Mouse (Mus musculus): ENCODE results near the gene Fads2.

The Fads2 gene

DNA sequence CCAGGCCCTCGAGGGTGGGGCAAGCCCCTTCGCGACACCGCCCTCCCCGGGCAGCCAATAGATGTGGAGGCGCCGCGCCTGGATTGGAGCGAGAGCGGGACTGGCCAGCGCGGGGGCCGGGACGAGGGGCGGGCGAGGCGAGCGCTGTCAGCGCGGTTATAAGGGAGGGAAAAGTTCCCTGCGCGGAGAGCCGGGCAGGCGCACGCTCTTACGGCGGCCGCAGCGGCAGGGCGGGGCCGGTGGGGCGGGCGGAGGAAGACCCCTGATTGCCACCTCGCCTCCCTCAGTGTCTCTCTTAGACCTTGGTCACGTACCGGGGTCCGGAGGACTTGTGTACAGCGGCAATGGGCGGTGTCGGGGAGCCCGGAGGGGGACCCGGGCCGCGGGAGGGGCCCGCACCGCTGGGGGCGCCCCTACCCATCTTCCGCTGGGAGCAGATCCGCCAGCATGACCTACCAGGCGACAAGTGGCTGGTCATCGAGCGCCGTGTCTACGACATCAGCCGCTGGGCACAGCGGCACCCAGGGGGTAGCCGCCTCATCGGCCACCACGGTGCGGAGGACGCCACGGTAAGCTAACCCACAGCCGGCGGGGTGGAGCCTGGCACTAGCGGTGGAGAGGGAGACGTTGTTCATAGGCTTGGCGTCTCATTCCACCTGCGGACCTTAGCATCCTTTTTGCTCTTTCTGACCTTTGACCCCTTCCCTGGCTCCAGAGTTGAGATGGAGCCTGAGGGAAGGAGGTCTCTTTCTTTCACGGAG, 60.0 kb downstream of the Fads2 start, which contains the start of gene Fads3:
TSS of gene Fads3 (plus strand) at position 182 of the 761 bp plus-strand sequence.
- peak; percentile 82 for DNase-seq (ENCODE audit: low spot score)

DNA sequence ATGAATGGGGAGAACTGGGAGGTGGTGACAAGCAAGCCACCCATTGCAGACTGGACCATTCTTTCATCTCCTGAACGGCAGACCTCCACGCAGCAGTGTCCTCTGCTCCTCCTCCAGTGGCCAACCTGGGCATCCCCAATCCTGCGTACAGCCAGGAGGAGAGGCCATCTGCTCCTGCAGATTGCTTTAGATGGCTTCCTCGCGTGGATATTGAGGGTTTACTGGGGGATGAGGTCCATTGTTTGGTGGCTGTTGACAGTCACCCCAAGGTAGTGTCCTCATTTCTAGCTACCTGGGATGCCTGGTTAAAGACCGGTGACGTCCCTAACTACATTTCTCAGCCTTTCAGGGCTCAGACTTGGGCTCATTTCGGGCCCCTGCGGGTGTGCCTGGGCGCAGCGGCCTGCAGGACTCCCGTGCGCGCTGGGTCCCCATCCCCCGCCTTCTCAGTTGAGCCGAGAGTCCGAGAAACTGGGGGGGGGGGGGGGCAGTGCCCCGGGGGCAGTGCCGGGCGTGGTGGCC, 60.6 kb downstream of the Fads2 start:
- no peak for DNase-seq (ENCODE audit: low spot score)

DNA sequence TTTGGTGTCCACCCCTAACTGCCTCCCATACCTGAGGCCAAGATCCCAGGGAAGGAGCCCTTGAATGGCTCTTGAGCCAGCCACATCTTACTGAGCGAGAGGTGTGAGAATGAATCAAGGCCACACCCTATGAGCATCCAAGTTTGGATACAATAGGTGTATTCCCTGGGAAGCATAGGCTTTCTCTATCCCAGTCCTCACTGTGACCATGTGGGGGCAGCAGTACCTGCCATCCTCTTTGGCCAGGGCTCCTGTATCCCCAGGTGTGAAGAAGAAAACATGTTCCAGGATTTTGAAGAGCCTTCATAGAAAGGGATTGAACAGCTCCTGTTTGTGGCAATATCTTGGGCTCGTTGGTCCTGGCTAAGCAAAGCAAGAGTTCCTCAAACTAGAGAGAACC, 61.9 kb downstream of the Fads2 start:
- DNase-seq (ENCODE audit: low spot score) = no peak

DNA sequence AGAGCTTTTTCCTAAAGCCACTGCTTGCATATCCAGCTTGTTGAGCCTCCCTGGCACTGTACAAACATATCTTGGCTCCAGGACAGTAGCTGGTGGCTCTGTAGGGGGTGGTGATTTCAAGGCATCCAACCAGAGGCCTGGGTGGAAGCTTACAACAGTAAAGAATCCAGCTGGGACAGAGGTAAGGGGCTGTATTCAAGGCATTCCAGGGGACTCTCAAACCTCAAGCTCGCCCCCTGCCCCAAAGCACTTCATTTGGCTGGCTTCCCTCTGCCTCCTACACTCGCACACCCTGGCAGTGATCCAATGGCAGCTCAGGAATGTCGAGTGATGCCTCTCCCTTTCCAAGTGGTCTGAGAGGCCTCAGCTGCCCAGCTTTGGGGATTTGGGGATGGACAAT, 62.6 kb downstream of the Fads2 start:
- DNase-seq (ENCODE audit: low spot score) = no peak

DNA sequence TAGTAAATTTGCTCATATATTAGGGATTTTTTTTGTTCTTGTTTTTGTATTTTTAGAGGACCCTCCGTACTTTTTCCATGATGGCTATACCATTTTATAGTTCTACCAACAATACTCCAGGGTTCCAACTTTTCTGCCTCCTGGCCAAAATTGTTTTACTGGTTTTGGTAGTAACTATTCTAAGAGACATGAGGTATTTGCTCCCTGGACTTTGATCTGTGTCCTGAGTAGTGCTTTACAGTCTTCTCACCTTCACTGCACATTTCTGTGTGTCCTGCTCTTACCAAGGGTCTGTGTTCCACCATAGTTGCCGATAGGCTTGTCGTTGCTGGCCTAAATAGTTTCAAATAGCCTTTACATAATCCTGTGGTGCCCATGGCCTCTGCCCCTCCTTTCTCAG, 63.2 kb downstream of the Fads2 start:
- no peak for DNase-seq (ENCODE audit: low spot score)

DNA sequence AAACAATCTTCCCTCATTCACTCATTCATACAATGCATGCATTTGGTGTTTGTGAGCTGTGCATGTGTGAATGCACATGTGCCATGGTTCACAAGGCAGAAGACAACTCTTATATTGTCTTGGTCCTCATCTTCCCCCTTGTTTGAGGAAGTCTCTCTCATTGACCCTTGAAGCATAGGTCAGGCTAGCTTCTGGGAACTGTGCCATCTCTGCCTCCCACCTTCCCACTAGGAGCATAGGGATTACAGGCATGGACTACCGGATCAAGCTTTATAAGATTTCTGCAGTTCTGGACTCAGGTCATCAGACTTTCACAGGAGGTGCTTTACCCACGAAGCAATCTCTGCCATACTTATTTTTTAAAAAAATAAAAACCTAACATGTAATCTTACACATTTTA, 64.0 kb downstream of the Fads2 start:
- DNase-seq (ENCODE audit: low spot score) = no peak

DNA sequence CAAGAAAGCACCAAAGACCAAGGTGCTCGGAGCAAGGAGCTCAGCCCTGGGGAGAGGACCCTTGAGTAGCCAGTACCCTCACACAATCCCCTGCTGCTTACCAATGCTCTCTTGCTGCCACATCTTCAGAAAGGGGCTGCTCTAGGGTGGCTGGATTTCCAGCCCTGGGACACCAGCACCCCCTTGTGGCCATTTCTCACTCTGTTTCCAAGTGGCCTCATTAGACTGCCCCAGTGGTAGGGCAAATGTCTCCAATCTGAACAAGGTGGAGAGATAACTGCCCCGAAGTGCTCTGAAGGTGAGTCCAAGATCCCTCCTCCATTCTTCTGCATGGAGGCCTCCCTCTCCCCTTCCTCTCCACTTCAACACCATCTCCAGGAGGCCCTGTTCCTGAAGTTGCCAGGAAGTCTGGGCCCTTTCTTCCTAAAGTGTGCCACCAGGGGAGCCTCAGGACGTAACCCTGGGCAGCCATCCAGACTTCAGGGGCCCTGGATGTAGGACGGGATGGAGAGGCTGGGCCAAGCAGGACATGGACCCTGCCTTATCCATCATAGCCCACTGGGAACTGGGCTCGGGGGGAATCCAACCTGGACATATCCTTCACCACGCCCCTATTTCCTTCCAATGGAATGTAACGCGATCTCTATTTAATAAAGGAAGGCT, 66.6 kb downstream of the Fads2 start:
- DNase-seq (ENCODE audit: low spot score) = peak; percentile 89

DNA sequence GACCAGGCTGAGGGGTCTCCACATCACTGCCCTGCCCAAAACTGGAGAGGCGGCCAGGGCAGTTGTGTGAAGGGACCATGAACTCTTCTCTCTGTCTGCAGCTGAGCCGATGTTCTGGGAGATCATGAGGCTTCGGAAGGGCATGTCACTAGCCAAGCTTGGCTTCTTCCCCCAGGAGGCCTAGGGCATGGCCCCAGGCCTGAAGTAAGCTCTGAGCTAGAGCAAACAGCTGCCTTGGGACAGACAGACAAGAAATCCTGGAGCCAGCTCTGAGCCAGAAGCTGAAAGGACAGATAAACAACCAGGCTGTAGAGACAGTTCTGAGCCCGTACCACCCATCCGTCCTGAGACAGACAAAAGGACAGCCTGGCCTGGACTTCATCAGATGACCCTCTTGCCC, 67.2 kb downstream of the Fads2 start:
- DNase-seq (ENCODE audit: low spot score) = no peak

DNA sequence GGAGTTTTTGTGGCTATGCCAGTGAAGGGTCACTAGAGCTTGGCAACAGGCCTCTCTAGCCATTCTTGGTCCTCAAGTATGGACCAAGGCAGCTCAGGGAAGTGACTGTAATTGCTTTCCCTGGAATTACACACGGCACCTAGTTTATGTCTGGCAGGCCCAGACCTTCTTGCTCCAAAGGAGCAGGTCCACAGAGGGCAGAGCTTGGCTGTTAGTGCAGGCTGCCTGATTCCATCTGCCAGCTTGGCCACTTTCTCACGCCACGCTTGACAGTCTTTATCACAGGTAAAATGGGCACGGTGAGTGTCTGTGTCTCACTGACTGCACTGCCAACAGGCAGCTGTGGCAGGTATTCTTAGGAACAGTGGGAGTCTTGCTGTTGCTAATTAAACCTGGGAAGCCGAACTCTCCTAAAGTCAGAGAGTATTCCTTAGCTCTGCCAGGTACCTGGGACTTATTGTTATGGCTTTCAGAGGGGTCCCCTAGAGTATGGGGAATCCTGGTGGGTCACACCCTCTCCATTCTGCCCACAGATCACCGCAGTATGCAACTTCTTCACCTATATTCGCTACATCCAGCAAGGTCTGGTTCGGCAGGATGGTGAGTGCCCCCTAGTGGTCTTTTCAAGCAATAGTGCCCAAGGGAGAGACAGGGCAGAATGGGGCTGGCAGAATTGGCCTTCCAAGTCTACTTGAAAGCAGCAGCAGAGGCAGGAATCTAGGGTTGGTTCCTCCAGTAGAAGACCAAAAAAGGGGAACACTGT, 68.2 kb downstream of the Fads2 start:
- DNase-seq (ENCODE audit: low spot score) = peak; percentile 85

DNA sequence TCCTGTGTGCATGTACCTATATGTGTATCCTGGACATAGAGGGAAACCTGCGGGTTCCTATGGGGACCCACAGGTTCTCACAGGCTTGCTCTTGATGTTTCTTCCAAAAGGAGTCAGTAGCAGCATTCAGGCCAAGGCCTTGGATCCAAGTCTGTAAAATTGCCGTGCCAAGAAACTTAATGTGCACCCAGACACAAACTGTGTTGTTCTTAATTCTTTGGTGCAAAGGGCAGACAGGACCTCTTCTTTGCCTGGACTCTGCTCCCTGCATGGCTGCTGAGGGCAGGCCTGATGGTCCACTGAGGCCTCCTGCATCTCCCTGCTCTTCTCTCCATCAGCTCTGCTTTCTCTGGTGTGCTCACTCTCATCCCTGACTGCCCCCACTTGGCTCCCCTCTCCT, 71.8 kb downstream of the Fads2 start:
- DNase-seq (ENCODE audit: low spot score) = no peak

DNA sequence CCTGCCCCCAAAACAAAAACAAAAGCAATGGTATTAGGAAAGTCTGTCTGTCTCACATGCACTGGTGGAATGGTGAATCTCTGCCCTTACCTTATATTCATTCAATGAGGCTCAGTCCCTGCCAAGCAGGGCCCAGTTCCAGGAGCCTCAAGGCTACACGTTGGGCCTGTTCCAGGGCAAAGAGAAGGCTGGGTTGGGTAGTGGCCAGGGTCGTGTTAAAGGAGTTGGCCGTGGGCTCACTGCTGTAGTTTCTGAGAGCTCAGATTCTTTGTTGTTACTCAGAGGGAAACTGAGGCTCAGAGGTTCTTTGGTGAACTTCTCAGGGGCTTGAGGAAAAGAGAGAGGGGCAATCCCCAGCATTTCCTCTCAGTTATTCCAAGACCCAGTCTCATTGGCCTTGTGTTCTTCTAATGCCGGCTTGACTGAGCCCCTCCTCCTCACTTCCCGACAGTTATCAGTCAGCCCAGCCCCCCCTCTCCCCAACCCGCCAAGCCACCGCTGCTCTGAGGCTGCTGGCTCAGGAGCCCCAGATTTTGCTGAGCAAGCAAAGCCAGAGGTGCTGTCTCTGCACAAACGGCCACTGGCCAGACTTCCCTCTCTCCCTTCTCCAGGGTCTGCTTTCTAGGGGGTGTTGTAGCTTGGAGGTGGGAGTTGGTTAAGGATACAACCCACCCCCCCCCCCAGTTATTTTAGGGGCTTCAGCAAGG, 76.2 kb downstream of the Fads2 start:
- peak; percentile 63 for DNase-seq (ENCODE audit: low spot score)

DNA sequence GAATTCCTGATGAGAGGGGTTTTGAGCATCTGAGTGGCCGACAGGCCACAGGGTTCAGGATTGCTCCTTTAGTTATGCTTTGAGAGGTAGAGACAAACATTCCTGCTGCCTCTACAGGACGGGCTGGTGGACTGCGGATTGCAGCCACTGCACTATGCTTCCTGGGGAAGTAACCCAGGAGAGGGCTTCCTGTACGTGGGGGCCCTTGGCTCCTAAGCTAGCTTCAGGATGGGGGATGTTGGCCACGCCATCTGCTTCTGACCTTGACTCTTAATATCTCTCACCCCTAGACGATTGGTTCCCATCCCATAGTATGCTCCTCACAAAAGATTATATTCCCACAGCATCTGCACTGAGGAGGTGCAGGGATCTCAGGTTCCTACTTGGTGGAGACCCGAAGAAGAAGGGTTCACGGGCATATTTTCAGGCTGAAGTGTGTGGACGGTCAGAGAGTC, 78.2 kb downstream of the Fads2 start:
- no peak for DNase-seq (ENCODE audit: low spot score)

DNA sequence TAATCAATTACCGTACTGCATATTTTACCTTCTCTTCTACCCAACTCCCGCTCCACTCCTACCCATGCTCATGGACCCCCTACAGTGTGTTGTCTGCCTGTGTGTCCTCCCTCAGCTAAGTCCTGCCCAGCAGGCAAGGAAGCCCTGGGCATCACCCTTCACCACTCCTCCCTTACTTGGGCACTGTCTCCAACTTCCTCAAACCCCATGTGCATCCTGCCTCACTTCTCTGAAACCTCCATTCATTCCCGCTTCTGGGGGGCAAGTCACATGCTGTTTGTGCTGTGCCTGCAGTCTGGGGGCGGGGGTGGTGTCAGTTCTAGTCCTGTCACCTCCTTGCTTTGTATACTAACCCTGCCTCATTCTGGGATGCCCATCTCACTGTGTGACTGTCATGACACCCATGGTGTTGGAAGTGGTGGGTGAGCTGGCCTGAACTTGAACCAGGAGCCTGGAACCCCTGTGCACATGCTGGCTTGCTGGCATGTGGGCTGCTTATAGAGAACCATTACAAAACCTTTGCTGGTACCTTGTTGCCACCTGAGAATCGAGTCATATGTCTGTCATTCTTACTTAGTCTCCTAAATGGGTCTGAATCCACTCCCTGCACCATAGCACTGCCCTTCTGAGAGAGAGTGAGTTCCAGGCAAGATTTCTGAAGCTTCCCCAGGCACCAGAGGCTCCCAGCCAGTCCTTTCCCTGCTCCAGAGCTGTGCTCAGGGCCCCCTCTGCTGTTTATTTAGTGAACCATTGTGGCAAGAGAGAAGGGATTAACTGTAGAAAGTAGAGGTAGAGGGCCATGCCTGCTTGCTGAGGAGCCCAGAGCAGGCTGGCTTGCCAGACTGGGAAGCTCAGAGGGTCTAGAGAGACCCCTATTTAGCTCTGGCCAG, 78.9 kb downstream of the Fads2 start:
- peak; percentile 65 for DNase-seq (ENCODE audit: low spot score)

DNA sequence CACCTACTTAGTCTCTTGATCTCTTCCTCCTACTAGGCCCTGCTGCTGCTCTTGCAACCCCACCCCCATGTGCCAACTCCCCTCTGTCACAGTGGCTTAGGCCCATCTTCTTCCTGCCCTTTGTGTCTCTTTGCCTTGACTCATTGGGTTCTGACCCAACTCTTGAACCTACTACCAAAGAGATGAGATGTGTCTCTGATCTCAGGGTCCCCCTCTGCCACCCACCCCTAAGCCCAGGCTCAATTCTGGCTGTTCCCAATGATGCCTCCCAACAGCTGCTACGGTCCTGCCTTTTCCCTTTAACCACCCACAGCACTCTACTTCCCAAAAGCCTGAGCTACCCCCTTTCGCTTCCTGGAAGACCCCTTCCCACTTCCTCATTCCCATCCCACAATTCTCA, 79.6 kb downstream of the Fads2 start:
- DNase-seq (ENCODE audit: low spot score) = no peak

DNA sequence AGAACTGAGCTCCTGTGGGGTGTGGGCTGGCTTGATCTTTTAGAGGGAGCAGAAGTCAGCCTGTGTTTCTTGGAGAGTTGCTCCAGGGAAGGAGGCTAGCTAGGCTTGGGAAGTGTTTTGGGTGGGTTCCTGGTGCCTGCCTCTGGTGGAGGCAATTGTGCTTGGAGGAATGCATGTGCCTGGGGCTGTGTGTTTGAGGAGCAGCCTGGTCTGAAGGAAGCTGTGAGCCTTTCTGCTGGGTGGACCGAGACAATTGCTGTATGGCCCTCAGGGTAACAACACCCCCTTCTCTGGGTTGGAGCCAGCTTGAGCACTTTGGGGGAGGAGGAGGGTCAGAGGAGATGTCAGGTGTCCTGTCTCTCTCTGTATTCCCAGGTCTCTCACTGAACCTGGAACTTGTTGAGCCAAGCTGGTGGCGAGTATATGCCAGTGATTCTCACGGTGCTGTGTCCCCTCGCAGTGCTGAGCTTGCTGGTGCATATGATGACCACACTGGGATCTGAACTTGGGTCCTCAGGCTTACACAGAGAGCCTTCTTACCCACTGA, 82.3 kb downstream of the Fads2 start:
- DNase-seq (ENCODE audit: low spot score) = no peak

DNA sequence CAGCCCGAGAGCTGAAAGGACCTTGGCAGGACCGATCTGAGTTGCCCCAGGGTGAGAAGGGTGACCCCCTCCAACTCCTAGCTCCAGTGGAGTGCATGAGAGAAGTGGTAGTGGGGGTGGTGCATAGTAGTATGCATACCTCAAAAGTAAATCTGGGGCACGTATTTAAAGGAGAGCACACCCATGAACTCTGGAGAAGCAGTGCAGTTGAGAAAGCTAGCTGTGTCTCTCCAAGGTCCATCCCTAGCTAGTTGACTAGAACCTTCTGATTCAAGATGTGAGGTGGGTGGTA, 83.1 kb downstream of the Fads2 start:
- no peak for DNase-seq (ENCODE audit: low spot score)

DNA sequence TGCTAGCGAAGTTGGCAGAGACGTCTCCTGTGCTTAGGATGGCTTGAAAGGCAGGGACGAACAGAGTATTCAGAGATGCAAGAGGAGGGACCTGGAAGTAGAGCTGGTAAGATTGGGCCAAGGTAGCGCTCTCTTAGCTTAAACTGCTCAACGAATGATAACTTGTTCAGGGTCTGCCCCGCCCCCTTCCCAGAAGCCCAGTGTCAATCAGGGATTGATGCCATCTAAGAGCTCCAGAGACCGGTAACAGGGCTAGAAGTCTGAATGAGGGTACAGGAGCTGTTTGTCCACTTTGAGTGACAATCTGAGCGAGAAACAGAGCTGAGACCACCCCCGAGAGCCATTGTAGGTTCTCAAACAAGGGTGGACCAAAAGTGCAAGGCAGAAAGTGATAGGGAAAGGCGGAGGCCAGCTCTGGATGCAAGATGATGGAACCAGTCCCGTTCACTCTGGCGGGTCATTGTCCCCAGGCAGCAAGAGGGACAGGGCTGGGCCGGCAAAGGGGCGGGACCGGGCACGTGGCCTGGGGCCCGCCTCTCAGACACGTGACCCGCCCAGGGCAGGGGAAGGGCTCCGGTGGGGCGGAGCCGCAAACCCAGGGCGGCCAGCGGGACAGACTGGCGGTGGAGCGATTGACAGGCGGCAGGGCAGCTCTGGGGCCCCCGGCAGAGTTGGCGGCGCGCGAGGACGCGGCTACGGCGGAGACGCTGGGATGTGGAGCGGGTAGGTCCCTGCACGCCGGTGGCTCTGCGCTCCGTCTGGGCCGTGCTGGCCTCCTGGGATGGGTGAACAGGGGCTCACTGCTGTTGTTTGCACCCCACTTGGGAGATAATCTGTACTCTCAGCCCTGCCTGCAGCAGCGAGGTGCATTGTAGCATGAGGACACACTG, 83.7 kb downstream of the Fads2 start:
- peak; percentile 93 for DNase-seq (ENCODE audit: low spot score)

DNA sequence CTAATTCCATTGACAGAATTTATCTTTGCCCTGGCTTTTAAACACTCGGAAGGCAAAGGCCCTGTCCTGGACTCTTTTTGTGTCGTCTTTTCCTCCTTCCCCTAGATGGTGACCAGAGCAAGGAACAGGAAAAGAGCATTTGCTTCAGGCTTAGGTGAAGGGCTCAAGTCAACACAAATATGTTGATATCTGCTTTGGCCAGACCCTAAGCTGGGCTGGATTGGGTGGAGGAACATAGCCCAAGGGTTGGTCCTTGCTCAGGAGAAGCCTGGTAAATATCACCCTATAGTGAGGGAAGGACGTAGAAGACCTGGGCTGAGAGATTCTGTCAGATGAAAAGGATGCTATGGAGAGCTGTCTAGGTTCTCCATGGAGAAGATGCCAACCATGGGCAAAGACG, 85.4 kb downstream of the Fads2 start:
- no peak for DNase-seq (ENCODE audit: low spot score)

DNA sequence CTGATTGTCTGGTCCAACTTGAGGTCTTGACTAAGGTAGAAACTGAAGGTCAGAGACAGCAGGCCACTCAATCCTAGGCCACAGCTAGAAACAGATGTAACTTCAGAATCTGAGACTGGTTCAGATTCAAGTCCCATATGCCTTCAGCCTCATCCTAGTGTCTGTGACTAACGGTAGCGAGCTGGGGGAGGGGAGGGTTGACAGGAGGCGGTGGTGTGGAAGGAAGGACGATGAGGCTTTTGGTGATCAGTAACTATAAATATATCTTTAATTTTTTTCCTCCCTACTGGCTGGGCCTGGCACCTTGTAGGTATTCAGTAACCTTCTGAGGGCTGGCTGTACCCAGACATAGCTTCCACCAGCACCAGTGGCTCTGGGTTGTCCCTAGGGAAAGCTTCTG, 86.1 kb downstream of the Fads2 start:
- DNase-seq (ENCODE audit: low spot score) = no peak

DNA sequence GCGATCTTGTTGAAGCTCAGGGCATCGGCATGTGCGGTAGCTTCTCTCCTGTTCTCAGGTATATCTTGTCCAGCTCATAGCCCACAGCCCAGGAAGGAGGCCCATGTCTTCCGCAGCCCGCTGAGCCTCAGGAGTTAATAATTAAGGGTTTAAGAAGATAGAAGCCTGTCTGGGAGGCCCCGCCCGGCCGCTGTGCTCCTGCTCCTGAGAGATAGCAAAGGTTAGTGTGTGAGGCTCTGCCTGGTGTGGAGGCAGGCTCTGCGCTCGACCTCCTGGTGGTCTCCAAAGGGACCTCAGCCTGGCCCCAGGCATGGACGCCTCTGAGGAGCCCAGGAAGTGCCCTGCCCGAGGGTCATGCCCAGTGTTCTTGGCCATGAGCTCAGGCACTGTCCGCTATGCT, 86.7 kb downstream of the Fads2 start:
- DNase-seq (ENCODE audit: low spot score) = no peak

Measured in embryo, embryonic 10.5 days (tissue).